Mouse (Mus musculus) induced T-regulatory cell, adult 2 months (primary cell): Measurements from ENCODE around the gene Tent5d.
A peak's percentile ranks its signal among the peaks of the same experiment; 100 is the strongest.

Experiments
- DNase-seq: peaks from one replicate; pipeline ENCODE4 v3.0.0-alpha.2; 2012; ENCODE audit warnings: low read depth

Tent5d gene

GRCm38 (mm10) chrX:107792290-107792689 is at the start of gene Tent5d:
Gene Tent5d, plus strand, starts transcription at chrX:107792590.
- no peak for DNase-seq

- peak; percentile 1 for DNase-seq
Measured at GRCm38 (mm10) chrX:107767896-107768295, 24.5 kb upstream of the Tent5d start.

- DNase-seq, result no peak
Measured at GRCm38 (mm10) chrX:107790136-107790535, 2.3 kb upstream of the Tent5d start.

GRCm38 (mm10) chrX:107790750-107791493 is 1.5 kb upstream of the Tent5d start:
- DNase-seq, result peak; percentile 44

- no peak for DNase-seq
Measured at GRCm38 (mm10) chrX:107795785-107796184, 3.4 kb downstream of the Tent5d start.

- DNase-seq, result no peak
Measured at GRCm38 (mm10) chrX:107796919-107797318, 4.5 kb downstream of the Tent5d start.

GRCm38 (mm10) chrX:107812120-107812519 is 19.7 kb downstream of the Tent5d start:
- DNase-seq, result no peak

GRCm38 (mm10) chrX:107815502-107816217 is 23.3 kb downstream of the Tent5d start:
- peak; percentile 35 for DNase-seq

- DNase-seq, result peak; percentile 90
Measured at GRCm38 (mm10) chrX:107816218-107816554, 23.8 kb downstream of the Tent5d start, which contains the start of gene 2610002M06Rik. Gene 2610002M06Rik, minus strand, starts transcription at chrX:107816334.

- DNase-seq, result no peak
Measured at GRCm38 (mm10) chrX:107816726-107817125, 24.3 kb downstream of the Tent5d start.

GRCm38 (mm10) chrX:107858165-107858564 is 65.8 kb downstream of the Tent5d start:
- DNase-seq, result no peak
